Mouse (Mus musculus) ES-CJ7 (cell line): ENCODE measurements around the gene Cd86.

Experiments used
- DNase-seq: peaks from one replicate; pipeline ENCODE4 v3.0.0; 2011; ENCODE audit warnings: low read depth, low spot score

The Cd86 gene

GRCm38 (mm10) chr16:36655910-36656309 is 10.0 kb downstream of the Cd86 start:
- DNase-seq, result no peak

GRCm38 (mm10) chr16:36655199-36655598 is 10.7 kb downstream of the Cd86 start:
- DNase-seq, result no peak

GRCm38 (mm10) chr16:36651174-36651766 is 14.6 kb downstream of the Cd86 start:
- DNase-seq, result peak; percentile 51

- no peak for DNase-seq
Observed at GRCm38 (mm10) chr16:36650511-36650910, 15.4 kb downstream of the Cd86 start.

GRCm38 (mm10) chr16:36649304-36649703 is 16.6 kb downstream of the Cd86 start:
- DNase-seq, result peak; percentile 89

GRCm38 (mm10) chr16:36645124-36645523 is 20.8 kb downstream of the Cd86 start:
- DNase-seq, result no peak

- DNase-seq, result no peak
Observed at GRCm38 (mm10) chr16:36642696-36643046, 23.2 kb downstream of the Cd86 start.

GRCm38 (mm10) chr16:36641830-36642695 is 23.8 kb downstream of the Cd86 start:
- DNase-seq, result no peak

GRCm38 (mm10) chr16:36640993-36641392 is 24.9 kb downstream of the Cd86 start:
- DNase-seq, result no peak

GRCm38 (mm10) chr16:36639812-36640504 is 25.9 kb downstream of the Cd86 start:
- DNase-seq, result no peak

GRCm38 (mm10) chr16:36636800-36637199 is 29.1 kb downstream of the Cd86 start:
- no peak for DNase-seq

- peak; percentile 82 for DNase-seq
Observed at GRCm38 (mm10) chr16:36634971-36635710, 30.7 kb downstream of the Cd86 start.

GRCm38 (mm10) chr16:36634421-36634820 is 31.5 kb downstream of the Cd86 start:
- DNase-seq, result no peak

- DNase-seq, result no peak
Observed at GRCm38 (mm10) chr16:36632229-36632628, 33.7 kb downstream of the Cd86 start.

GRCm38 (mm10) chr16:36631607-36632006 is 34.3 kb downstream of the Cd86 start:
- no peak for DNase-seq

GRCm38 (mm10) chr16:36627740-36628139 is 38.1 kb downstream of the Cd86 start:
- no peak for DNase-seq

- peak; percentile 63 for DNase-seq
Observed at GRCm38 (mm10) chr16:36626567-36627197, 39.2 kb downstream of the Cd86 start.

- no peak for DNase-seq
Observed at GRCm38 (mm10) chr16:36625909-36626308, 40.0 kb downstream of the Cd86 start.

GRCm38 (mm10) chr16:36622320-36622719 is 43.6 kb downstream of the Cd86 start:
- no peak for DNase-seq

- no peak for DNase-seq
Observed at GRCm38 (mm10) chr16:36621108-36621507, 44.8 kb downstream of the Cd86 start.

GRCm38 (mm10) chr16:36613701-36614100 is 52.2 kb downstream of the Cd86 start:
- DNase-seq, result peak; percentile 56
